Mouse (Mus musculus): ENCODE data around the gene Sacs.

Gene Sacs

DNA sequence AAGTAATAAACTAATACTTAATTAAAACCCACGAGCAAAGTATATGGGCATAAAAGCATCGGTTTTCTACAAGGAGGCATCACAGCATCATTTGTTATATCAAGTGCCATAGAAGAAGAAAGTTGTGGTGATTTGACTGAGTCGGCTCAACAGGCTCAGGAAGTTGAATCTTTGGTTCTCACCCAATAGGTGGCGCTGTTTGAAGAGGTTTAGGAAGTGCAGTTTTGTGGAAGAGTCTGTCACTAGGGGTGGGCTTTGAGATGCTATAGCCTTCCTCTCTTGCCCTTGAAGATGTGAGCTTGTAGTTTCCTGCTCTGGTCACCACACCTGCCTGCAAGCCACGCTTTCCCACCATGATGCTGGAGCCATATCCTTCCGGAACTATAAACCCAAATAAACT, 104.4 kb downstream of the Sacs start:
- DNase-seq, result peak; percentile 16

DNA sequence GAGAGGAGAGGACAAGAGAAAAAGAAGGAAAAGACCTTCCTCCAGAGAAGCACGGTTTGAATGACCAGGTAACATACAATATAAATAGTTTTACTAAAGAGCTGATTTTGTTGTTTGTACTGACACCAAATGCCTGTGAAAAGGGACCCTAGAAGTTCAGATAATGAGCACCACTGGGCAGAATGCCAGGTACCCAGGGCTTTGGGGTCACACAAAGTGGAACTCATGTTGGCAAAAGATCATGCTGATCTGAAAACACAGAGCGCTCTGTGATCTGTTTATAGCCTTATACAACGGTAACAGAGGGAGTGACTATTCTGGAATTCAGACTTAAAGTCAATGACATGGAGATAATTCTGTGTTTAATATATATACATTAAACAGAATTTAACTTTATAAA, 108.2 kb downstream of the Sacs start:
- no peak for DNase-seq

DNA sequence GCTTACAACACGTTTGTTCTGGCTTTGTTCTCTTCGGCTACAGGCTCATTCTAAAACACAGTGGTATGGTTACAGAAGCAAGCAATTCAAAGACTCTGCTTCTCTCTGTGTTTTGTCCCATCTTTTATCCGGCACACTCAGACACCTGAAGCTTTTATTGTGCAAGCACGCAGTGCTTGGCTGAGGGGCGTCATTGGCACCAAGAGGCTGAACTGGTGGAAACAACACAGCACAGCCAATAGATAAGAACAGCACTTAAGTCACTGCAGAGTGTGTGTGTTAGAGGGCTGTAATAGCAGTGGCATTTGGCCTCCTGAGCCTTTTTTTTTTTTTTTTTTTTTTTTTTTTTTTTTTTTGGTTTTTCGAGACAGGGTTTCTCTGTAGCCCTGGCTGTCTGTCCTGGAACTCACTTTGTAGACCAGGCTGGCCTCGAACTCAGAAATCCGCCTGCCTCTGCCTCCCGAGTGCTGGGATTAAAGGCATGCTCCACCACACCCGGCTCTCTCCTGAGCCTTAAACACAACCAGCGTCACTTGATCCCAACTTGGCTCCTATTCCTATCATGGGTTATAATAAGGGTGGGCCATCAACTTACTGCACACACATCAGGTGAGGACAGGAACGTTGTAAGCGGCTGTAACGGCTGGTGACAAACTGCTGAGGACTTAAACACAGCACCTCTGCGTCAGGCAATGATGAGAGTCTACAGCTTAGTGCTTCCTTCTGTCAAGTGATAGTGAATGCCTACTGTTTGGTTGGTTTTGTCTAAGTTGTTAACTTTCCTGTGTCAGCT, 114.5 kb downstream of the Sacs start:
- no peak for DNase-seq

DNA sequence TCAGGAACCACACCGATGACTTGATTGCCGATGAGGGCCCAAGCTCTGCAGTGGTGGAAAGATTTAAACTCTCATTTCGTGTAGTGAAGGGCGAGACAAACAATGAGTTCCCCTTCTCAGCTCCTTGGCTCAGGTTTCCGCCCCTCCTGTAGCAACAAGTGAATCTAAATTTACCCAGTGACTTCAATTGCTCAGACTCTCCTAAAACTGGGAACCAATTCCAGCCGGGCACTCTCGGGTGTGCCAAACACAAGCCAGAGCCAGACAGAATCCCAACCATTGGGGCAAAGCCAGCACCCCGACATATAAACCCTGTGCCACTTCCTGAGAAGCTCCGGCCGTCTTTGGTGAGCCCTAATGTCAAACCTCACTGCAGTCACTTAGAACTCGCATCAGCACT, 120.1 kb downstream of the Sacs start, which contains the start of gene Sgcg:
Gene Sgcg (minus strand): TSS at position 139 of the 400 bp plus-strand sequence.
- DNase-seq, result no peak

DNA sequence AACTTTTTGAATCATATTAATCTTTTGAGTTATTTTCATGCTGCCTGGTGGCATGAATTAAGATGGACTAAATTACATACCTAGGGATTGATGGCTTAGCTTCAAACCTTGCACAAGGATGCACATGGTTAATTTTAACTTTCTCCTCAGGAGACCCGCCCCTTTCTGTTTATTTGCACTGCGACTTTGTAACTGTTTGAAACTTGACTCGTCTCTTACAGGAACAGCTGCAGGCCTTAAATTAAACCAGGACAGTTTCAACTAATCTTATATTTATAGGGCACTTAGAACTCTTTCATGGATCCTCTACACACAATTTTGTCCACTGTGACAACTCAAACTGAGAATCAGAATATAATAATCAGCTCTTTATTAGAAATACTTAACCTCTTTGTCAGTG, 120.8 kb downstream of the Sacs start:
- DNase-seq, result no peak

DNA sequence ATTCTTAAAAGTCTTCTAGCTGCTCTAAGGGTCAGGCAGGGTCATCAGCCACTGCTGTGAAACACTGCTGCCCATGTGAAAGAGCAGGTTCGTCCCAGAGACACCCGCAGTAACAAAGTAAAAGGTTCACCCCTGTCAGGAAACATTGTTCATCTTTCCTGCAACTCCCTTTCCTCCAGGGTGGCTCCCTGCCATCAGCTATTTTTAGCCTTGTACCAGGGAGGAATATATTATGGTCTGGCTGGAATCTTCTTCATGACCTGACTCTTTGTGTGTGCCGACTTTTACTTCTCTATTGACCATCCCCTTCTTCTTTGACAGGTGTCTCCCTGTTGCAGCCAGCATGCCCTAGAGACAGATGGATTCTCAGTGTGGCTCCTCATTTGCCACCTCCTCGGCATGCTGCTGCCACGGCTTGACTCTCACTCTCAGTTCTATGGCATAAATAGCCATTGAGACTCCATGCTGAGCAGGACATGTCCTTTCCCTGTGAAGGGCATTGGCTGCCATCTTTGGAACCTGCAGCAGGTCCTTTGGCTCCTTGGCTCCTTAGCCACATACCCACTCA, 129.7 kb downstream of the Sacs start:
- no peak for DNase-seq

DNA sequence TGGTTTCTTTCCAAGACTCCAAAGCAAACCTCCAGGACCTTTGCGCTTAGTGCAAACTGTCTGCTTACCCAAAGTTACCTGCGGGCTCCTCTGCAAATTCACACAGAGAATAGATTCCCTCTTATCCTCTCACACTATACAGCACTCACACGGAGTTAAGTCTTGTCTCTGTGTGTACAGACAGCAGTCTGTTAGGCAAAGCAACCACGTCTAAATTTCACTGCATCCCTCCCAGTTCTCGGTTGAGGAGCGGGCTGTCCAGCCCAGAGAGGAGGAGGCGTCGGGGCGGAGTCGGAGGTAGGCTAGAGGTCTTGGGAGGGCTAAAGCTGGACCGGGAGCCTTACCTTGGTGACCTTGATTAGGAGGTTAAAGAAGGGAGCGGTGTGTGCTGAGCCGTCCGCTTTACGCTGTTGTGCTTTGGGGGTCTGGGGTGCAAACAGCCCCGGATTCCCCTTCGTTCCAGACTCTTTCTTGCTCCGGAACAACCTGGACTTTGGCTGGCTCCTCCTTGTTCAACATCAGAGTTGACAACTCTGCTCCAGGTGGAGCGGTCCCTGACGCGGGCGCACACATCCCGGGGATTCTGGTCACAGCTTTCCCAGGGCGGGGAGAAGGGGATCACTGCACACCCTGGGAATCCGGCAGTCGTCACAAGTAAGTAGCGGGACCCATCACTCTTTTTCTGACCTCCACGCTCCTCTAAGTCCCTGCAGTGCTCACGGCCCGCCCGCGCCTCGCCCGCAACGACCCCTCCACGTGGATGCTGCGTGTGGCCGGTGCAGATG, 136.3 kb downstream of the Sacs start:
- DNase-seq, result no peak

DNA sequence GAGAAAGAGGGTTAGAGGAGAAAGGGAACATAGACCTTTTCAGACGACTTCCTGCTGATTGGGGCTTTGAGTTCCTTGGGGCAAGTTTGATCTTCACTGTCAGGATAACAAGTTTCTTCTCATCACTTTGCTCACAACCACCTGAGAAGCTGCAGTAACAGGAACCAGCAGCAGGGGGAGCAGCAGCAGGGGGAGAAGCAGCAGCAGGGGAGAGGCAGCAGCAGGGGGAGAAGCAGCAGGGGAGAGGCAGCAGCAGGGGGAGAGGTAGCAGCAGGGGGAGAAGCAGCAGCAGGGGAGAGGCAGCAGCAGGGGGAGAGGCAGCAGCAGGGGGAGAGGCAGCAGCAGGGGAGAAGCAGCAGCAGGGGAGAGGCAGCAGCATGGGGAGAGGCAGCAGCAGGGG, 139.0 kb downstream of the Sacs start:
- DNase-seq, result peak; percentile 72

DNA sequence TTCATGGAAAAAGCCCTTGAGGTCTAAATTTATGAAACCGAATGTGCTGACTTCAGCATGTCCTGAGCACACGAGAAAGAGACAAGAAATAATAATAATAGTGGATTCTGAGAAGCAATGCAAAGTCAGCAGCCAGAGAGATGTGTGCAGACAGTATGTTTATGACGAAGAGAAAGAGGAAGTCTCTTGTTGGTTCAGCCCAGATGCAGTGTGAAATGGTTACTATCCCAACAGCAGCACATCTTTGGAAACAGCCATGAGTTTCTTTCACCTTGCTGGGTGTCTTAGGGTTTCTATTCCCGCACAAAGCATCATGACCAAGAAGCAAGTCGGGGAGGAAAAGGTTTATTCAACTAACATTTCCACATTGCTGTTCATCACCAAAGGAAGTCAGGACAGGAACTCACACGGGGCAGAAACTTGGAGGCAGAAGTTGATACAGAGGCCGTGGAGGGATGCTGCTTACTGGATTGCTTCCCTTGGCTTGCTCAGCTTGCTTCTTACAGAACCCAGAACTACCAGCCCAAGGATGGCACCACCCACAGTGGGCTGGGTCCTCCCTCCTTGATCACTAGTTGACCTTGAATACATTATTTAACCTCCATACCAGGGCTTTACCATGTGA, 140.5 kb downstream of the Sacs start:
- DNase-seq, result no peak

DNA sequence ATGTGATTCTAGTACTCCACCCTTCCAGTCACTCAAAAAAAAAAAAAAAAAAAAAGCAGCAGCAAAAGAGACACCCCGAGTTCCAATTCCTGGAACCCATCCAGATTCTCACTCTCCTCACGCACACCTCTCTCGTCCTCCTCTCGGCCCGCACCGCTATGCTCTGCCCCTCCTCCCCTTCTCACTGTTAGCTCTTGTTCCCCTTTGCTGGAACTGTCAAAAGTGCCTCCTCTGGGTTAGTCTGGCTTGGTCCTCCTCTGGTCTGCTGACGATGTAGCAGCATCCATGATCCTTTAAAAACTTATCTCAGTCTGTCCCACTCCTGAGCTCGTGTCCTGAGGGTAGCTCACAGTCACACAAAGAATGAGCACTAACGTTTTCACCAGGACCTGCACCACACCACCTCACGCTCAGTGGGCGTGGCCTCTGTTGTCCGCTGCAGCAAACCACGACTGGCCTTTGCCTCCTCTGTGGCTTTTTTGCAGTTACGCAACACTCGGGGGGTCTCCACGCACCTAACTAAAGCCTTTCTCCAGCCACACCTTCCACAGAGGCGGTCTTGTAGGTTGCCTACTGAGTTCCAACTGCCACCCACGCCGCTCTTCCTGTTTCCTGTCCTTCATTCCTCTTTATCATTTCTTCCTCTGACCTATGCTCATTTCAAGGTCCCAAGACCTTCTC, 150.5 kb downstream of the Sacs start:
- DNase-seq, result no peak

Measured in kidney, postnatal 10 days (tissue).